Mouse (Mus musculus): ENCODE measurements around the gene H2-DMa. TPM values are rescaled to one million over a fixed set of nuclear protein-coding genes. Genes with fewer than 3 reads are reported as not detected.
A peak's percentile ranks its signal among the peaks of the same experiment; 100 is the strongest.

Gene H2-DMa
- polyA plus RNA-seq (2015; fragmentation: Nextera tagmentation; extraction: Ambion mirVana), result 14.4 and 16.9 TPM in 2 replicates

DNA sequence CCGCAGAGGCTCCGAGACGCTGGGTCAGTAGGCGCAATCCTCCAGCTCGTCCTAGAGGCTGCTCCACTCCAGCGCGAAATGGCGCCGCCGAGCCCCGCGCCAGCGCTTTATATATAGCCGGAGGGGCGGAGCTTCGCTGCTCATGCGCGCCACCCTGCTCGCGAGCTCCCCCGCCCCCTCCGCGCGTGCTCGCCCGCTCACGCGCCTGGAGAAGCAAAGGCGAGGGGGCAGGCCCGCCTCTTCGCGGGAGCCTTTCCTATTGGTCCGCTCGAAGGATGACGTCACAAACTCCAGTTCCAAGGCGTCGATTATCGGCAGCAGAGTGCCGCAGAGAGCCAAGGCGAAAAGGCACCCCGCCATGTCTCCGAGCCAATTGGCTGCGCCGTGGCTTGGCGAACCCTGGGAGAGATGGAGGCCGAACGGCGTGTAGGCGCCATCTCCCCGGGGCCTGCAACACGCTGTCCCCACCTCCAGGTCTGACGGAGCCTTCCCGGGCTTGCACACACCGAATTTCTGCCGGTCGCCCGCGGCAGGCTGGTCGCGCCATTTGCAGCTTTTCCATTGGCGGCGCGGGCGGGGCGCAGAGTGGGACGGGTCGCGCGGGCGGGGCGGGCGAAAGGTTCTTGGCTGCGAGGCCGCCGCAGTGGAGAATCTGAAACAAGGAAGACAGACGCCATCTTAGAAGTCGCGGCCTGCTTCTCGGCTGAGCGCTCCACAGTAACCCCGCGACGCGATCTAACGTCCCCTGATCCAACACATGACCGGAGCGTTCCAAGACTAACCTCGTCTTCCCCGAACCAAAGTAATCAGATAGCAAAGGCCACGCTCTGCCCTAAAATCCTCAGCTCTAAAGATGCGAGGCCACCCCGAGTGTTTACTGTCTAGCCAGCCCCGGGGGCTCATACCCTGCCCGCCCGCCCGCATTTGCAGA, at the start of gene H2-DMa:
H2-DMa (plus strand) TSS at position 293 of the 931 bp plus-strand sequence.
- no peaks in the 10 kb centered on the region for H3K9me3 ChIP-seq
- peak within 1 kb of the TSS; percentile 98 for H3K9ac ChIP-seq
- H3K4me3 ChIP-seq, result peak within 1 kb of the TSS; percentile 95
- H3K27ac ChIP-seq, result peak within 1 kb of the TSS; percentile 100
- peaks cover 37% of the 10 kb centered on the region for H3K36me3 ChIP-seq
- under 1% methylated on average over 96 of the region's 96 CpGs for WGBS
- H3K4me2 ChIP-seq, result peak within 1 kb of the TSS; percentile 93
- ATAC-seq (ENCODE audit: low FRiP score), result peak; percentile 75
- no peaks in the 10 kb centered on the region for H3K27me3 ChIP-seq
- H3K4me1 ChIP-seq (replicated peaks), result peaks cover 43% of the 10 kb centered on the region

DNA sequence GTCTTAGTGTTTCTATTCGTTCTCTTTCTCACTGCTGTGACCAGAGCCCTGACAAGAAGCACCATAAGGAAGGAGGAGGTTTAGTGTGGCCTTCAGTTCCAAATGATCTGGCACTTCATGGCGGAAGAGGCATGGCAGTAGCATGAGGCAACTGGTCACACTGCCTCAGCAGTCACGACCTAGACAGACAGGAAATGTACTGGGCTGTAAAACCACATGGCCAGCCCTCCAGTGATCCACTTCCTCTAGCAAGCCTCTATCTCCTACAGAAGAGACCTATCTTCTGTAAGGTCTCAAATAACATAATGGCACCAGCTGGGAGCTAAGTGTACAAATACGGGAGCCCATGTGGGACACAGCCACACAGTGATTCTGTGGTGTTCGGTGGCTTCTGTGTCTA, 47.2 kb upstream of the H2-DMa start:
- H3K4me3 ChIP-seq, result no peak overlapping the region
- no peak overlapping the region for H3K27ac ChIP-seq
- no peaks in the 10 kb centered on the region for H3K9me3 ChIP-seq
- ATAC-seq (ENCODE audit: low FRiP score), result no peak
- no peaks in the 10 kb centered on the region; the same call in 1 of the 2 replicates for H3K4me1 ChIP-seq (replicated peaks)
- H3K27me3 ChIP-seq, result peaks cover 14% of the 10 kb centered on the region
- 80% methylated on average over 5 of the region's 5 CpGs for WGBS
- H3K9ac ChIP-seq, result no peak overlapping the region; the same call in 1 of the 2 replicates
- no peaks in the 10 kb centered on the region for H3K36me3 ChIP-seq
- no peak overlapping the region for H3K4me2 ChIP-seq

DNA sequence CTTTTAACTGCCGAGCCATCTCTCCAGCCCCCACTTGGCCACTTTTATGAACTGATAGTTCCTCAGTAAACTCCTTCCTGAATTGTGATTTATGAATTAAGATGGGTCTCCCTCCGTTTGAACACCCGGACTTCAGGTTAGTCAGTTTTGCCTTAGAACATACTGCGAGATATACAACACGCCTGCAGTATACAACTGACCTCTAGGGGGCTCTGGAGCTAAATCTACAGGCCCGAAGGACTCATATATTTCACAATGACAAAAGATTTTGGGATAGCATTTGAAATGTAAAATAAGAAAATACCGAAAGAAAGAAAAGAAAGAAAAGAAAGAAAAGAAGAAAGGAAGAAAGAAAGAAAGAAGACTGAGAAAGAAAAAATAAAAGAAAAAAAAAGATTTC, 44.1 kb upstream of the H2-DMa start:
- no peak overlapping the region for H3K27ac ChIP-seq
- no peak overlapping the region for H3K4me3 ChIP-seq
- ATAC-seq (ENCODE audit: low FRiP score), result no peak
- H3K9ac ChIP-seq, result no peak overlapping the region
- H3K36me3 ChIP-seq, result no peaks in the 10 kb centered on the region
- no peak overlapping the region for H3K4me2 ChIP-seq
- H3K4me1 ChIP-seq (replicated peaks), result no peaks in the 10 kb centered on the region; the same call in 1 of the 2 replicates
- no peaks in the 10 kb centered on the region for H3K9me3 ChIP-seq
- H3K27me3 ChIP-seq, result peaks cover 18% of the 10 kb centered on the region
- 42% methylated on average over 7 of the region's 7 CpGs for WGBS

DNA sequence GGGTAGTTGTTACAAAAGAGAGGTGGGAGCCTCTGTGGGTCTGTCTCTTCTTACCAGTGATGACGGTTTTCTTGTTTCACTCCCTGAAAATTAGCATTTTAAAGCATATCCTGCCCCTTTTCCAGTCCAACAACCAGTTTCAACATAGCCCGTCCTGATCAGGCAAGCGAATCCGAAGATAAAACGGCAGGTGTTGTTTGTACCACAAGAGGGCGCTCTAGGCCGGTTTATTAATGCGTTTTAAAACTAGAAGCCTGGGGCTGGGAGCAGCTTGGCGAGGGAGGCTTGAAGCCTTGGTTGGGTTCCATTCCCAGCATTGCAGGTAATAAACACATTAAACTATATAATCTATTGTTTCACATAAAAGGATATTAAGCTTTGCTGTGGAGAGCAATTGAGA, 41.8 kb upstream of the H2-DMa start:
- Histone ChIP-seq H3K4me1 (replicated peaks) (no peaks in the 10 kb centered on the region; the same call in 1 of the 2 replicates), H3K4me3 (no peak overlapping the region), H3K36me3 (no peaks in the 10 kb centered on the region), H3K27ac (no peak overlapping the region), H3K27me3 (peaks cover 18% of the 10 kb centered on the region), H3K4me2 (no peak overlapping the region), H3K9me3 (no peaks in the 10 kb centered on the region), H3K9ac (no peak overlapping the region)
- ATAC-seq (ENCODE audit: low FRiP score), result no peak
- 1% methylated on average over 9 of the region's 9 CpGs for WGBS

DNA sequence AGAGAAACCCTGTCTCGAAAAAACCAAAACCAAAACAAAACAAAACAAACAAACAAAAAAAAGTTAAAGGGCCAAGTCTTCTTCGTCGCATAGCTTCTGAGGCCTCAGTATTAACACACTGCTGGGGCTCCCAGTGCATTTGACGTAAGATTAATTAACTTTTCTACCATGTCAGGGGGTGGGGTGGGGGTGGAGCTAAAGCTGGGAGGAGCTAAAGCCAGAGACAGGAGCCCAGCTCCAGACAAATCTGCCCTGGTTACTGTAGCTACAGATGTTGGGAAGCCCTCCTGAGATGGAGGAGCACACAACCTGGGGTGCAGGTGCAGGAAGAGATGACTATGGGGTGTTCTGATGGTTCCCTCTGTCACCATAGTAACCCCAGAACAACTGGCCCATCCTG, 41.2 kb upstream of the H2-DMa start:
- Histone ChIP-seq H3K36me3 (no peaks in the 10 kb centered on the region), H3K27ac (no peak overlapping the region), H3K9ac (no peak overlapping the region), H3K4me2 (no peak overlapping the region), H3K9me3 (no peaks in the 10 kb centered on the region), H3K27me3 (peaks cover 18% of the 10 kb centered on the region), H3K4me3 (no peak overlapping the region), H3K4me1 (replicated peaks) (peaks cover 4% of the 10 kb centered on the region)
- ATAC-seq (ENCODE audit: low FRiP score), result no peak
- WGBS, result 53% methylated on average over 4 of the region's 4 CpGs

DNA sequence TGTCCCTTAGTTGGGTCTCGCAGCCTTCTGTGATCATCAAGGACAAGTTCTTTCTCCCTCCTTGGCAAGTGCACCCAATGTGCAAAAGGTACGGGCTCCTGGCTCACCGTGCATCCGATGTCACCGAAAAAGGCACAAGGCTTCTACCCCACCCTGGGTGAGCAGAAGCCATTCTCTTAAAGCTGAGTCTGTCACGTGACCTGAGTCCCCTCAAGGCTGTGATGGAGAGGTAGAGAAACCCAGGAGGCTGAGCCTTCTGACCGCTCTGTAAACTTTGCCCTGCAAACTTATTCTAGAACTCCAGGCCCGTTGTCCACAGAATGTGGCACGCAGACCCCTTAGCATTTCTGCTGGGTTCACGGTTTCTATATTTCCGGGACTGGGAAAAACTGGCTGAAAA, 40.3 kb upstream of the H2-DMa start:
- no peak overlapping the region for H3K9ac ChIP-seq
- ATAC-seq (ENCODE audit: low FRiP score), result no peak
- 91% methylated on average over 11 of the region's 11 CpGs for WGBS

DNA sequence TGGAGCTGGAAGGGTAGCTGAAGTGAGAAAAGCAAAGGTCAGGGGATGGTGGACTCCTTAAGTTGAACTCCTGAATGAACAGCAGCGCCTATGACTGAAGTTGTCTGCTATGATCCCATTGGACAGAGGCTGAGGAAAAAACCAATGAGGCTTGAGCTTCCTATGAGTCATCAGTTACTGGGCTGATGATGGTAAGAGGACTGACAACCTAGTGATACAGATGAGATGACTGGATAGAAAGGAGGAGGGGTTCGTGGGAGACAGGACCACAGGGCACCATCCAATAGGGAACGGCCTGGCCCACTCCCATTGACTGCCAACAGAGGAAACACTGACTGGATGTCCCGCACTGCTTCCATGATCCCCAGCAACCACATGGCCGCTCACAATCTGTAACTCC, 39.7 kb upstream of the H2-DMa start:
- peak; percentile 75 for ATAC-seq (ENCODE audit: low FRiP score)

More for the DNA sequence above, 40.3 kb upstream of the H2-DMa start:
- H3K9me3 ChIP-seq, result no peaks in the 10 kb centered on the region
- no peak overlapping the region for H3K4me3 ChIP-seq
- peaks cover 6% of the 10 kb centered on the region for H3K4me1 ChIP-seq (replicated peaks)
- H3K27ac ChIP-seq, result no peak overlapping the region
- H3K36me3 ChIP-seq, result no peaks in the 10 kb centered on the region
- H3K4me2 ChIP-seq, result no peak overlapping the region
- H3K27me3 ChIP-seq, result peaks cover 18% of the 10 kb centered on the region

DNA sequence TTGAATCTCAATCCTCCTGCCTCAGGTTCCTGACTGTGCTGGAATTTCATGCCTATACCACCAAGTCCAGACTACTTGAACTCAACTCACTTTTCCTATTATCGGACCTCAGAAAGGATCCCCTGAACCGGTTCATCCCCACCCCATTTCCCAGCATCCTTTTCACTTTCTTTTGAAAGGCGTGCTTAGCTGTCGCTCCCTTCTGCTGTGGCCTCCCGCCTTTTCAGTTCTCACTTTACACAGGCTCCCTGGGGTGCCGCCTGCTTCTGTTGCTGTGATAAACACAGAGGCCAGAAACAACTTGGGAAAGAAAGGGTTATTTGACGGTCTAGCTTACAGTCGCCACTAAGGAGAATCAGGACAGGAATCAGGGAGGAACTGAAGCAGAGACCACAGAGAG, 36.2 kb upstream of the H2-DMa start:
- Histone ChIP-seq H3K9ac (no peak overlapping the region), H3K36me3 (no peaks in the 10 kb centered on the region), H3K27me3 (no peaks in the 10 kb centered on the region), H3K4me1 (replicated peaks) (peaks cover 6% of the 10 kb centered on the region; the same call in 1 of the 2 replicates), H3K27ac (no peak overlapping the region), H3K4me2 (0 out of 2 replicates have a peak overlapping the region, but pooled peaks have one; percentile 13), H3K4me3 (no peak overlapping the region), H3K9me3 (no peaks in the 10 kb centered on the region)
- WGBS, result 2% methylated on average over 8 of the region's 8 CpGs
- ATAC-seq (ENCODE audit: low FRiP score), result no peak

More for the DNA sequence above, 39.7 kb upstream of the H2-DMa start:
- Histone ChIP-seq H3K4me3 (no peak overlapping the region), H3K9ac (no peak overlapping the region), H3K4me1 (replicated peaks) (peaks cover 6% of the 10 kb centered on the region), H3K9me3 (no peaks in the 10 kb centered on the region), H3K27ac (no peak overlapping the region), H3K36me3 (no peaks in the 10 kb centered on the region), H3K4me2 (no peak overlapping the region), H3K27me3 (peaks cover 18% of the 10 kb centered on the region)
- WGBS, result 17% methylated on average over 5 of the region's 5 CpGs

DNA sequence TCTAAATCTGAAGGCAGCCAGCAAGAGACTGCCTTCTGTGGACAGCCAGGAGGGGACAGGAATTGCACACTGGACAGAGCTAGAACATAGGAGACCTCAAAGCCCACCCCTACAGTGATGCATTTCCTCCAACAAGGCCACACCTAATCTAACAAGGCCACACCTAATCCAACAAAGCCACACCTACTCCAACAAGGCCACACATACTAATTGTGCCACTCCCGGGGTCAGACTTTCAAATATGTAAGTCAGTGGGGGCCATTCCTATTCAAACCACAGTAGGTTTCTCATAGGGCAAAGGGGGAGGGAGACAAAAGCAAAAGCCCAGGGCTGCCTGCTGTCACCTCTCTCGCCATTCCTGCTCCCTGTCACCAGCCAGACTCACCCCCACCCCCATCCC, 32.0 kb upstream of the H2-DMa start:
- WGBS, result 57% methylated on average over 2 of the region's 2 CpGs
- H3K4me3 ChIP-seq, result no peak overlapping the region

DNA sequence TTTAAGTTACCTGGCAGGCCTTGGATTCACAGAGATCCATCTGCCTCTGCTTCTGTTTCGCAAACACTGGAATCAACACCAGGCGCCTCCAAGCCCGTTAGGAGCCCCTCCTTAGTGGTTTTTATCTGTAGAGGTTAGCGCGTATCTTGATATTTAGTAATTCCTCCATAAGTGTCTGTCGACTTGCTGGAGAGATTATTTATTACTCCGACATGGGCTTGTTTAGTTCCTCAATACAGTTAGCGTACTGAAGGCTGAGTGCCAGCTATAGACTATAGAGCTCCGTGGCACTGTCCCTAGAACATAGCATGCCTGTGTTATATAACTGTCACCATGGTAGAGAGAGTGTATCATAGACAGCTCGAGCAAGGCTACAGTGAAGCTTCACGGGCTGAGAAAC, 31.2 kb upstream of the H2-DMa start:
- no peaks in the 10 kb centered on the region for H3K36me3 ChIP-seq
- H3K4me2 ChIP-seq, result no peak overlapping the region
- no peak overlapping the region for H3K9ac ChIP-seq
- H3K9me3 ChIP-seq, result no peaks in the 10 kb centered on the region
- WGBS, result 88% methylated on average over 11 of the region's 11 CpGs
- H3K27ac ChIP-seq, result no peak overlapping the region
- no peaks in the 10 kb centered on the region for H3K27me3 ChIP-seq
- no peak overlapping the region for H3K4me3 ChIP-seq
- no peak for ATAC-seq (ENCODE audit: low FRiP score)
- peaks cover 2% of the 10 kb centered on the region; the same call in 1 of the 2 replicates for H3K4me1 ChIP-seq (replicated peaks)

More for the DNA sequence above, 32.0 kb upstream of the H2-DMa start:
- no peaks in the 10 kb centered on the region for H3K27me3 ChIP-seq
- no peak overlapping the region for H3K9ac ChIP-seq
- no peak for ATAC-seq (ENCODE audit: low FRiP score)
- peaks cover 6% of the 10 kb centered on the region; the same call in 1 of the 2 replicates for H3K4me1 ChIP-seq (replicated peaks)
- H3K4me2 ChIP-seq, result no peak overlapping the region
- no peaks in the 10 kb centered on the region for H3K36me3 ChIP-seq
- H3K9me3 ChIP-seq, result no peaks in the 10 kb centered on the region
- H3K27ac ChIP-seq, result no peak overlapping the region

DNA sequence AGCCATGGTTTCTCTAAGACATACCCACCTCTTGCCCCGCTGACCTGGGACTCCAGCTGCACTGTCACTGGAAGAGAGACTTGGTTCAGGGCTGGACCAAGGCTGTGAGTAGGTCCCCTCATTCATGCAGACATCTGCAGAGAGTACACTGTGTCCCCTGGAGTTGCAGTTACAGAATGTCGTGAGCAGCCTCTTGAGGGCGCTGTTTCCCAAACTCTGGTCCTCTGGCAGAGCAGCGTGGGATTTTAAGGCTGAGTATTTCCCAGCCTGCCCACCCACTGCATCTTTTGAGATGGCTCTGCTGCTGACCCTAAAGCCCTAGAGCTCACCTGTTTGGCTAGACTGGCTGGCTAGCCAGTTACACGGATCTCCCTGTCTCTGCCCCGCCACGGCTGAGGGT, 28.4 kb upstream of the H2-DMa start:
- H3K4me1 ChIP-seq (replicated peaks), result no peaks in the 10 kb centered on the region
- H3K9me3 ChIP-seq, result no peaks in the 10 kb centered on the region
- H3K36me3 ChIP-seq, result no peaks in the 10 kb centered on the region
- H3K4me2 ChIP-seq, result no peak overlapping the region
- no peaks in the 10 kb centered on the region for H3K27me3 ChIP-seq
- no peak for ATAC-seq (ENCODE audit: low FRiP score)
- H3K9ac ChIP-seq, result no peak overlapping the region
- no peak overlapping the region for H3K4me3 ChIP-seq
- H3K27ac ChIP-seq, result no peak overlapping the region
- 50% methylated on average over 7 of the region's 7 CpGs for WGBS

DNA sequence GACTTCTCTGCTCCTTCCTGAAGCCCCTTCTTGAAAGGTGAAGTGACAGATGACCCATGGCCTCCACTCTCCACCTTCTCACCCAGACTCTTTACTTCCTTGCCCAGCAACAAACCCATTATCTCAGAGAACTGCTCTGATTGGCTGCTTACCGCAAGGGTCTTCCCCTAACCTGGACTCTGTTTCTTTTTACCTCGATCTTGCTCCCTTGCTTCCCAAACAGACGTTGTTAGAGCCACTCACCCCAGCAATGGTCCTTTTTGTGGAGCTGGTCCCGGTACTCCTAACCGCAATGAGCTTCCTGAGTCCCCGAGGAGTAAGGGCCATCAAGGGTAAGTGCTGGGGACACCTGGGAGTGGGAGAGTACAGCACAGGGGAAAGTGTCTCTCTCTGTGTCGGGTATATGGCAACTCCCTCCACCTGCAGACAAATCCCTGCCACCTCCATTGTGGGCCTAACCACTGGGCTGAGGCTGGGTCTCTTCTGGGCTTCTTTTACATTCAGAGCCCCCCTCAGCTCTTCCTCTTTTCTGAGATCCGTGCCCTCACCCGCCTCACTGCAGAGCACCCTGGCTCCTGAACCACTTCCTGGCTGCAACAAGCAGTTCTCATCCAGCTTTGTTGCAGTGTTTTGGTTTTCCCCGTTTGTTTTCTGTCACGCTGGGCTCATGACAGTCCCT, 27.0 kb upstream of the H2-DMa start, which contains the start of gene H2-Oa:
H2-Oa (plus strand) TSS at position 144 of the 679 bp plus-strand sequence.
- WGBS, result 47% methylated on average over 11 of the region's 11 CpGs
- no peaks in the 10 kb centered on the region for H3K36me3 ChIP-seq
- no peaks in the 10 kb centered on the region for H3K9me3 ChIP-seq
- H3K27ac ChIP-seq, result no peak within 1 kb of the TSS
- H3K4me1 ChIP-seq (replicated peaks), result no peaks in the 10 kb centered on the region
- no peak within 1 kb of the TSS for H3K4me2 ChIP-seq
- no peak for ATAC-seq (ENCODE audit: low FRiP score)
- H3K27me3 ChIP-seq, result no peaks in the 10 kb centered on the region
- H3K9ac ChIP-seq, result no peak within 1 kb of the TSS
- H3K4me3 ChIP-seq, result no peak within 1 kb of the TSS

Data from hindbrain, embryonic 13.5 days (tissue).